Mouse (Mus musculus): ENCODE results near the gene A030005L19Rik. TPM values are rescaled to one million over a fixed set of nuclear protein-coding genes. Genes with fewer than 3 reads are reported as not detected.

A030005L19Rik gene
- polyA plus RNA-seq, 1 experiment from 2014 or later, result not detected

Other genes with a start within 250 kb of the A030005L19Rik start
- 217 and 253 TPM in 2 replicates for gene Mff, start 188.4 kb upstream of the A030005L19Rik start, polyA plus RNA-seq (2015; fragmentation: Nextera tagmentation; extraction: Ambion mirVana)
- gene Tm4sf20, start 144.9 kb upstream of the A030005L19Rik start, polyA plus RNA-seq (2015; fragmentation: Nextera tagmentation; extraction: Ambion mirVana), result 1.1 and 1.7 TPM in 2 replicates
- gene Gm47791, start 142.1 kb upstream of the A030005L19Rik start, polyA plus RNA-seq (2015; fragmentation: Nextera tagmentation; extraction: Ambion mirVana), result not detected in 2 replicates
- 28.0 and 28.2 TPM in 2 replicates for gene Agfg1, start 73.8 kb upstream of the A030005L19Rik start, polyA plus RNA-seq (2015; fragmentation: Nextera tagmentation; extraction: Ambion mirVana)
- gene A030014E15Rik, start 11.6 kb downstream of the A030005L19Rik start, polyA plus RNA-seq (2015; fragmentation: Nextera tagmentation; extraction: Ambion mirVana), result not detected in 2 replicates
- gene Gm6217, start 18.1 kb downstream of the A030005L19Rik start, polyA plus RNA-seq (2015; fragmentation: Nextera tagmentation; extraction: Ambion mirVana), result not detected in 2 replicates
- not detected in 2 replicates for gene A030003K21Rik, start 30.1 kb downstream of the A030005L19Rik start, polyA plus RNA-seq (2015; fragmentation: Nextera tagmentation; extraction: Ambion mirVana)
- not detected in 2 replicates for gene Gm7544, start 42.7 kb downstream of the A030005L19Rik start, polyA plus RNA-seq (2015; fragmentation: Nextera tagmentation; extraction: Ambion mirVana)
- not detected in 2 replicates for gene Gm47955, start 47.0 kb downstream of the A030005L19Rik start, polyA plus RNA-seq (2015; fragmentation: Nextera tagmentation; extraction: Ambion mirVana)
- not detected in 2 replicates for gene Gm47959, start 87.2 kb downstream of the A030005L19Rik start, polyA plus RNA-seq (2015; fragmentation: Nextera tagmentation; extraction: Ambion mirVana)
- gene Slc19a3, start 125.1 kb downstream of the A030005L19Rik start, polyA plus RNA-seq (2015; fragmentation: Nextera tagmentation; extraction: Ambion mirVana), result 1.5 and 2.4 TPM in 2 replicates
- not detected in 2 replicates for gene Krtap28-10, start 129.2 kb downstream of the A030005L19Rik start, polyA plus RNA-seq (2015; fragmentation: Nextera tagmentation; extraction: Ambion mirVana)
- gene Gm47969, start 131.6 kb downstream of the A030005L19Rik start, polyA plus RNA-seq (2015; fragmentation: Nextera tagmentation; extraction: Ambion mirVana), result not detected in 2 replicates
- not detected in 2 replicates for gene A030005K14Rik, start 146.1 kb downstream of the A030005L19Rik start, polyA plus RNA-seq (2015; fragmentation: Nextera tagmentation; extraction: Ambion mirVana)
- gene Krtap28-13, start 147.6 kb downstream of the A030005L19Rik start, polyA plus RNA-seq (2015; fragmentation: Nextera tagmentation; extraction: Ambion mirVana), result not detected in 2 replicates
- 0.63 and 0.92 TPM in 2 replicates for gene Ccl20, start 203.4 kb downstream of the A030005L19Rik start, polyA plus RNA-seq (2015; fragmentation: Nextera tagmentation; extraction: Ambion mirVana)
- gene Daw1, start 246.4 kb downstream of the A030005L19Rik start, polyA plus RNA-seq (2015; fragmentation: Nextera tagmentation; extraction: Ambion mirVana), result 0.18 and 0.44 TPM in 2 replicates